In the genomic region with DNA sequence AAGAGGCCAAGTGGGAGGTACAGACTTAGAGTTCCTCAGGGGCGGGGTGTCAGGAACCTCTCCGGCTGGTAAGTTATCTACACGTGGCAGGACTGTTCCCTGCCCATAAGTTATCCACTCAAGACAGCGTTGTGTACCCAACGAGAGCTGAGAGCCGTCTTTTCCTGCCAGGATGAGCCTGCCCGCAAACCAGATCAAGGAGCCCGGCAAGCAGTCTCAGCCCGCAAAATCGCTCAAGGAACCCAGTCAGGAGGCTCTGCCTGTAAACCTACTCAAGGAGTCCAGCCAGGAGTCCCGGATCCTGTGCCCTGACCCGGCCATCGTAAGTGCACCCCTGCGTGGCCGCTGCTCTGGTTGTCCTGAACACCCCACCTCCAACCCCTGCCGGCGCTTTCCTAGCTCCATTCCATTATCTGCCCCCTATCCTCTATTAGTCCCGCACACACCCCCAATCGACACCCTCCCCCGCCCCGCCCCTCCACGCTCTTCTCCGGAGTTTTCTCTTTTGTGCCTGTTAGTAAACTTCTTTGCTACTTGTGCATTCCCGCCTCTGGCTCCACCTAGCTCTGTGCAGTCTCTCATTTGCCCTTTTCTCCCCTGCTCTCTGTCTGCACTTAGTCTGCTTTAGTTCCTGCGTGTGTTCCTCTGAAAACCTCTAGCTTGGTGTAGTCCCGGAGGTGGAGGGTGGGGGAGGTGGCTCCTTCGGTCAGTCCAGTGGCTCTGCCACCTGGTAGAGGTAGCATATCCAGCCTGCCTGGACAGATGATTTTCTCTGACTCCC, we compare ENCODE assay signal across 8 mouse cellular contexts. TPM values are rescaled to one million over a fixed set of nuclear protein-coding genes. Genes with fewer than 3 reads are reported as not detected.
DNase-seq lines count a peak whose midpoint lies in the region; ATAC-seq and TF ChIP-seq lines count a peak whose summit lies in the region.

No protein-coding gene starts in this region.

- peak overlapping the region; percentile 83 for H3K9ac ChIP-seq in heart, embryonic 13.5 days
- H3K9ac ChIP-seq in kidney, postnatal 0 days (ENCODE audit: low read depth, low read length), result peak overlapping the region; percentile 2; the same call in 1 of the 2 replicates

- peak overlapping the region; percentile 96 for H3K4me2 ChIP-seq in heart, embryonic 13.5 days
- peak overlapping the region; percentile 84 for H3K4me2 ChIP-seq in kidney, postnatal 0 days (ENCODE audit: low read length)

- no peaks in the 10 kb centered on the region for H3K79me2 ChIP-seq in macrophage (ENCODE audit: inconsistent target)

- 3% methylated on average over 27 of the region's 27 CpGs for WGBS in heart, embryonic 13.5 days
- 1% methylated on average over 27 of the region's 27 CpGs for WGBS in kidney, postnatal 0 days
- WGBS in macrophage (ENCODE audit: missing documents), result 3% methylated on average over 27 of the region's 27 CpGs

- H3K4me3 ChIP-seq in heart, embryonic 13.5 days, result peak overlapping the region; percentile 60
- H3K4me3 ChIP-seq in kidney, postnatal 0 days (replicated peaks; ENCODE audit: low read depth, low read length), result peak overlapping the region; percentile 27
- peak overlapping the region; percentile 33 for H3K4me3 ChIP-seq in macrophage (ENCODE audit: inconsistent target)

- peak overlapping the region; percentile 36; the same call in 1 of the 2 replicates for H3K27ac ChIP-seq in heart, embryonic 13.5 days (replicated peaks)
- no peak overlapping the region for H3K27ac ChIP-seq in kidney, postnatal 0 days
- H3K27ac ChIP-seq in macrophage, result no peak overlapping the region

- peaks cover 14% of the 10 kb centered on the region for H3K4me1 ChIP-seq in heart, embryonic 13.5 days
- no peaks in the 10 kb centered on the region; the same call in 1 of the 2 replicates for H3K4me1 ChIP-seq in kidney, postnatal 0 days (replicated peaks; ENCODE audit: insufficient read depth, low read length)

- peak; percentile 42 for DNase-seq in adrenal gland, postnatal 10 days
- DNase-seq in adrenal gland, adult 8-10 months, result no peak
- peak; percentile 72 for DNase-seq in c-Kit-positive CD71-positive TER-119-negative erythroid progenitor cells, embryonic 14.5 days (ENCODE audit: low read depth)
- DNase-seq in kidney, postnatal 0 days (ENCODE audit: low spot score), result peak; percentile 40
- peak; percentile 46 to 60 for DNase-seq in spleen, postnatal 14 days (ENCODE audit: low spot score in 2 of 2)
- DNase-seq in layer of hippocampus, adult 8-10 months (ENCODE audit: low spot score in 2 of 2), result no peak

- H3K36me3 ChIP-seq in heart, embryonic 13.5 days, result 0 out of 2 replicates have a peak, but pooled peaks cover 3% of the 10 kb centered on the region
- H3K36me3 ChIP-seq in kidney, postnatal 0 days (ENCODE audit: insufficient read depth, low read length), result no peaks in the 10 kb centered on the region
- H3K36me3 ChIP-seq in macrophage (ENCODE audit: inconsistent target), result no peaks in the 10 kb centered on the region

- peaks cover 9% of the 10 kb centered on the region for H3K9me3 ChIP-seq in heart, embryonic 13.5 days
- no peaks in the 10 kb centered on the region for H3K9me3 ChIP-seq in kidney, postnatal 0 days (replicated peaks; ENCODE audit: low read length)

- no peak for TF ChIP-seq CTCF in kidney, postnatal 0 days (IDR thresholded peaks at IDR 0.05; ENCODE audit: low read depth)

- ATAC-seq in heart, embryonic 13.5 days (ENCODE audit: extremely low read depth, insufficient number of reproducible peaks, low FRiP score, low TSS enrichment), result peak; percentile 25; the same call in 1 of the 2 replicates
- ATAC-seq in kidney, postnatal 0 days (replicated peaks; ENCODE audit: low FRiP score, low read depth), result peak; percentile 73; the same call in 1 of the 2 replicates

- no peaks in the 10 kb centered on the region for H3K27me3 ChIP-seq in heart, embryonic 13.5 days (replicated peaks)
- no peaks in the 10 kb centered on the region for H3K27me3 ChIP-seq in kidney, postnatal 0 days (ENCODE audit: insufficient read depth, low read length)

RNA-seq across cellular contexts. Expression of gene Kctd14, which starts 2.2 kb away (rescaled TPM):
- total RNA-seq in adrenal gland, postnatal 10 days (2021), result 1 to 10 TPM; 2.0 to 3.1 TPM
- total RNA-seq in adrenal gland, adult 8-10 months (2022), result 1 to 10 TPM; 1.8 to 4.0 (median 3.0) TPM
- 1.4 TPM in 2 replicates for polyA plus RNA-seq in heart, embryonic 13.5 days (2015; fragmentation: Nextera tagmentation; extraction: Ambion mirVana)
- 0.72 and 0.88 TPM in 2 replicates for polyA plus RNA-seq in kidney, postnatal 0 days (2015; fragmentation: Nextera tagmentation; extraction: Ambion mirVana)
- total RNA-seq in macrophage (2018; cell fraction: chromatin; rRNA removed), result under 1 TPM in 1 of 26 experiments, not detected in 25; 0.59 TPM
- total RNA-seq in macrophage (2018; cell fraction: cytosol; rRNA removed), result under 1 TPM in 24 of 26 experiments, not detected in 2; 0.04 to 0.53 (median 0.12) TPM
- total RNA-seq in macrophage (2018; cell fraction: nucleus; rRNA removed), result under 1 TPM in 7 of 26 experiments, not detected in 19; 0.22 to 0.72 (median 0.44) TPM
- 0.07 to 0.19 TPM (median 0.14 TPM) in 3 replicates for polyA plus RNA-seq in macrophage (2018)
- 1 to 10 TPM; 4.1 to 6.4 (median 5.6) TPM for total RNA-seq in layer of hippocampus, adult 8-10 months (2022)

RNA-seq across cellular contexts. Expression of gene Ints4, which starts 27.4 kb away (rescaled TPM):
- 10 to 100 TPM; 47.3 to 56.3 TPM for total RNA-seq in adrenal gland, postnatal 10 days (2021)
- 10 to 100 TPM; 55.3 to 82.3 (median 72.2) TPM for total RNA-seq in adrenal gland, adult 8-10 months (2022)
- 30.1 and 32.4 TPM in 2 replicates for polyA plus RNA-seq in heart, embryonic 13.5 days (2015; fragmentation: Nextera tagmentation; extraction: Ambion mirVana)
- 36.4 and 37.4 TPM in 2 replicates for polyA plus RNA-seq in kidney, postnatal 0 days (2015; fragmentation: Nextera tagmentation; extraction: Ambion mirVana)
- total RNA-seq in macrophage (2018; cell fraction: chromatin; rRNA removed), result 10 to 100 TPM in 23 of 26 experiments, 1 to 10 TPM in 3; 5.8 to 59.2 (median 32.5) TPM
- total RNA-seq in macrophage (2018; cell fraction: cytosol; rRNA removed), result 10 to 100 TPM; 15.5 to 31.3 (median 24.9) TPM
- total RNA-seq in macrophage (2018; cell fraction: nucleus; rRNA removed), result 10 to 100 TPM in 23 of 26 experiments, 1 to 10 TPM in 3; 6.9 to 47.6 (median 23.0) TPM
- 23.9 to 34.4 TPM (median 27.0 TPM) in 3 replicates for polyA plus RNA-seq in macrophage (2018)
- 10 to 100 TPM; 32.3 to 42.5 (median 35.7) TPM for total RNA-seq in layer of hippocampus, adult 8-10 months (2022)

RNA-seq across cellular contexts. Expression of gene Thrsp, which starts 35.8 kb away (rescaled TPM):
- 100 to 1,000 TPM; 444 to 455 TPM for total RNA-seq in adrenal gland, postnatal 10 days (2021)
- 100 to 1,000 TPM in 3 of 4 experiments, 10 to 100 TPM in 1; 69.8 to 491 (median 335) TPM for total RNA-seq in adrenal gland, adult 8-10 months (2022)
- 0.42 and 1.0 TPM in 2 replicates for polyA plus RNA-seq in heart, embryonic 13.5 days (2015; fragmentation: Nextera tagmentation; extraction: Ambion mirVana)
- polyA plus RNA-seq in kidney, postnatal 0 days (2015; fragmentation: Nextera tagmentation; extraction: Ambion mirVana), result 0.77 and 1.4 TPM in 2 replicates
- not detected for total RNA-seq in macrophage (2018; cell fraction: chromatin; rRNA removed)
- not detected for total RNA-seq in macrophage (2018; cell fraction: cytosol; rRNA removed)
- total RNA-seq in macrophage (2018; cell fraction: nucleus; rRNA removed), result not detected
- not detected in 3 replicates for polyA plus RNA-seq in macrophage (2018)
- total RNA-seq in layer of hippocampus, adult 8-10 months (2022), result 10 to 100 TPM; 28.4 to 62.4 (median 39.8) TPM

RNA-seq across cellular contexts. Expression of gene Ndufc2, which starts 53.5 kb away (rescaled TPM):
- total RNA-seq in adrenal gland, postnatal 10 days (2021), result 100 to 1,000 TPM; 603 to 657 TPM
- total RNA-seq in adrenal gland, adult 8-10 months (2022), result 100 to 1,000 TPM; 202 to 264 (median 251) TPM
- 469 and 539 TPM in 2 replicates for polyA plus RNA-seq in heart, embryonic 13.5 days (2015; fragmentation: Nextera tagmentation; extraction: Ambion mirVana)
- polyA plus RNA-seq in kidney, postnatal 0 days (2015; fragmentation: Nextera tagmentation; extraction: Ambion mirVana), result 678 and 744 TPM in 2 replicates
- 10 to 100 TPM in 9 of 26 experiments, 1 to 10 TPM in 14, not detected in 3; 1.7 to 33.9 (median 7.5) TPM for total RNA-seq in macrophage (2018; cell fraction: chromatin; rRNA removed)
- 100 to 1,000 TPM; 162 to 267 (median 209) TPM for total RNA-seq in macrophage (2018; cell fraction: cytosol; rRNA removed)
- 100 to 1,000 TPM in 1 of 26 experiments, 10 to 100 TPM in 25; 17.4 to 134 (median 49.4) TPM for total RNA-seq in macrophage (2018; cell fraction: nucleus; rRNA removed)
- 165 to 251 TPM (median 199 TPM) in 3 replicates for polyA plus RNA-seq in macrophage (2018)
- 100 to 1,000 TPM; 195 to 233 (median 212) TPM for total RNA-seq in layer of hippocampus, adult 8-10 months (2022)

Comparison
In these comparisons a context has a peak if more than half of its experiments do, and no peak if none do; other contexts are left out.
1. DNase-seq: peak in adrenal gland, postnatal 10 days (single experiment), c-Kit-positive CD71-positive TER-119-negative erythroid progenitor cells, embryonic 14.5 days (single experiment), kidney, postnatal 0 days (single experiment) and spleen, postnatal 14 days (2 of 2); none in adrenal gland, adult 8-10 months (single experiment) and layer of hippocampus, adult 8-10 months (0 of 2).
2. Peak in every context shown above with its lines, with median percentiles within 50 percentile points of each other: H3K4me3 ChIP-seq.